Mouse (Mus musculus) layer of hippocampus, adult 9-10 months (tissue): ENCODE measurements around the gene Ltf.

Experiments used
- DNase-seq: peaks from one replicate; pipeline ENCODE4 v3.0.0; 2022; ENCODE audit warnings: low spot score

The Ltf gene

GRCm38 (mm10) chr9:111087960-111088359, 68.9 kb downstream of the Ltf start:
- no peak for DNase-seq

GRCm38 (mm10) chr9:111088886-111089285, 69.8 kb downstream of the Ltf start:
- DNase-seq: no peak
